Mouse (Mus musculus): ENCODE data around the gene Pced1a.

DNA sequence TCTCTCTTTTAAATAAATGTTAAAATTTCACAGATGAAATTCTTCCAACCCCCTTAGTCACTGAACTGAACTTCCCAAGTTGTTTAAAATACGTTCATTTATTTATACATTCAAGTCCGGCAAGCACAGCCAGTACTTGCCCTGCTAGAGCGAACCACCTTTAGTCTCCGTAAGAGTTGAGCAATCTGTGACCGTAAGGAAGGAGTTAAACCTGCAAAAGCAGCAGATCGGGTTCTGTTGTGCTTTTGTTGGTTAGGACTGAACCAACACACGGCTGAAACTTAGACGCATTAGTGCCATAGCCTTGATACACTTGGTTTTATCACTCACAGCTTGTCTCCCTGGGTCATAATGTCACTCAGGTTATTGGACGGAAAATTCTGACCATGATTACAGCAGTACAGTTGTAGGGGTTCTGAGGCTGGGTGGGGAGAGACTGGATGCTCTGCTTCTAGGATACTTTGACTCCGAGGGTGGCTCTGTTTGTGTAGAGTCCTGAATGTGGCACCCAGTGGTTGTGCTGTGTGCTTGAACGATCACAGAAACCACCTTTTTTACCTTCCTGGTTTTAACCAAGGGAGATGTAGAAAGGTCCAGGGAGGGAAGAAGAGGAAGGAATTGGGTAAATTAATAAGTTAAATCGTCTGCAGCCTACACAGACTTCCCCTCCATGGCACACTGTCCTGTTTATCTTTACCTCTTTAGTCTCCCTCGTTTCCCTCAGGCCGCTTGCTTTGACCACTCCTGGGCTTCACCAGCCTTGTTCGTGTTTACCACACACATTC, 37.0 kb upstream of the Pced1a start:
- TF ChIP-seq POLR2A (IDR thresholded peaks at IDR 0.05; ENCODE audit: extremely low read depth, insufficient read depth, low read length) (no peak), CTCF (IDR thresholded peaks at IDR 0.05; ENCODE audit: low read depth, low read length) (no peak)

All from liver, adult 2 months (tissue).